Mouse (Mus musculus) heart, embryonic 11.5 days (tissue): ENCODE measurements around the gene Trak1. TPM values are rescaled to one million over a fixed set of nuclear protein-coding genes. Genes with fewer than 3 reads are reported as not detected.
A peak's percentile ranks its signal among the peaks of the same experiment; 100 is the strongest.
"Not testable (repeated sequence)": the region's sequence is repeated elsewhere in the genome, so short reads cannot be mapped to it uniquely, and the experiment has no call there.

Experiments used
- ATAC-seq: fragments of 200-750 bp; cut with Nextera tagmentation; replicated peaks from 2 replicates; pipeline ENCODE4 v1.8.0; 2017; ENCODE audit warnings: moderate library complexity; ENCODE audit not compliant: insufficient number of reproducible peaks, low FRiP score, low TSS enrichment
- H3K27ac ChIP-seq: fragments of 300-500 bp; sonication (generic); 2 replicates; pipeline ENCODE4 v1.5.1; 2014; ENCODE audit warnings: mild to moderate bottlenecking, low read depth, low read length
- H3K27me3 ChIP-seq: fragments of 300-500 bp; sonication (generic); 2 replicates; pipeline ENCODE4 v1.6.1; 2014; ENCODE audit warnings: mild to moderate bottlenecking, low read length, mixed read lengths; ENCODE audit not compliant: control insufficient read depth, insufficient read depth
- H3K36me3 ChIP-seq: fragments of 300-500 bp; sonication (generic); 2 replicates; pipeline ENCODE4 v1.6.1; 2014; ENCODE audit warnings: mild to moderate bottlenecking, low read length, moderate library complexity, mixed read lengths; ENCODE audit not compliant: control insufficient read depth, insufficient read depth
- H3K4me1 ChIP-seq: fragments of 300-500 bp; sonication (generic); 2 replicates; pipeline ENCODE4 v1.6.1; 2014; ENCODE audit warnings: low read length; ENCODE audit not compliant: control insufficient read depth, insufficient read depth
- H3K4me2 ChIP-seq: fragments of 300-500 bp; sonication (generic); 2 replicates; pipeline ENCODE4 v1.6.1; 2014; ENCODE audit warnings: mild to moderate bottlenecking, moderate library complexity
- H3K4me3 ChIP-seq: fragments of 300-500 bp; sonication (generic); 2 replicates; pipeline ENCODE4 v1.5.1; 2014; ENCODE audit warnings: low read depth, low read length
- H3K9ac ChIP-seq: fragments of 300-500 bp; sonication (generic); 2 replicates; pipeline ENCODE4 v1.6.1; 2014; ENCODE audit warnings: mild to moderate bottlenecking, low read depth, low read length, moderate library complexity
- H3K9me3 ChIP-seq: fragments of 300-500 bp; sonication (generic); replicated peaks from 2 replicates; pipeline ENCODE4 v1.6.1; 2016; ENCODE audit warnings: low read length; ENCODE audit not compliant: control insufficient read depth
- WGBS: fragments of 180-500 bp; shearing (Covaris S2); extraction: QIAGEN DNeasy Blood & Tissue Kit; methylation state at CpG from one replicate; pipeline ENCODE4 v1.1.7; 2014; ENCODE audit not compliant: insufficient replicate concordance; 5-methylcytosine and 5-hydroxymethylcytosine counted together
- polyA plus RNA-seq: library from polyadenylated mRNA; unstranded; fragments of >200 nt; fragmentation: Nextera tagmentation; extraction: Ambion mirVana; gene quantifications from 2 replicates; pipeline ENCODE4 v1.2.1, GENCODE M21; 2014

The Trak1 gene
- polyA plus RNA-seq, 1 experiment from 2014 or later, result 21.3 TPM

- Histone ChIP-seq H3K4me2 (no peak overlapping the region), H3K27me3 (no peaks in the 10 kb centered on the region), H3K4me3 (no peak overlapping the region), H3K4me1 (peaks cover 32% of the 10 kb centered on the region), H3K27ac (no peak overlapping the region), H3K36me3 (peaks cover 3% of the 10 kb centered on the region; the same call in 1 of the 2 replicates), H3K9ac (no peak overlapping the region), H3K9me3 (no peaks in the 10 kb centered on the region)
- ATAC-seq, result no peak
- WGBS, result 85% methylated on average over 10 of the region's 10 CpGs
These were observed 22.1 kb downstream of the Trak1 start for GRCm38 (mm10) chr9:121319323-121319966.

- no peak overlapping the region for H3K4me2 ChIP-seq
- no peak overlapping the region for H3K9ac ChIP-seq
- ATAC-seq, result no peak
- H3K4me1 ChIP-seq, result peaks cover 22% of the 10 kb centered on the region
- no peak overlapping the region for H3K4me3 ChIP-seq
- H3K27me3 ChIP-seq, result no peaks in the 10 kb centered on the region
- no peaks in the 10 kb centered on the region for H3K9me3 ChIP-seq
- no peak overlapping the region for H3K27ac ChIP-seq
- H3K36me3 ChIP-seq, result peaks cover 3% of the 10 kb centered on the region; the same call in 1 of the 2 replicates
- 70% methylated on average over 2 of the region's 2 CpGs for WGBS
These were observed 23.1 kb downstream of the Trak1 start for GRCm38 (mm10) chr9:121320433-121320832.

- no peak for ATAC-seq
- Histone ChIP-seq H3K4me2 (no peak overlapping the region), H3K27me3 (no peaks in the 10 kb centered on the region), H3K9me3 (no peaks in the 10 kb centered on the region), H3K4me1 (peaks cover 16% of the 10 kb centered on the region), H3K36me3 (peaks cover 3% of the 10 kb centered on the region; the same call in 1 of the 2 replicates), H3K9ac (no peak overlapping the region), H3K27ac (no peak overlapping the region), H3K4me3 (no peak overlapping the region)
- WGBS, result 77% methylated on average over 2 of the region's 2 CpGs
These were observed 23.8 kb downstream of the Trak1 start for GRCm38 (mm10) chr9:121321118-121321517.

DNA sequence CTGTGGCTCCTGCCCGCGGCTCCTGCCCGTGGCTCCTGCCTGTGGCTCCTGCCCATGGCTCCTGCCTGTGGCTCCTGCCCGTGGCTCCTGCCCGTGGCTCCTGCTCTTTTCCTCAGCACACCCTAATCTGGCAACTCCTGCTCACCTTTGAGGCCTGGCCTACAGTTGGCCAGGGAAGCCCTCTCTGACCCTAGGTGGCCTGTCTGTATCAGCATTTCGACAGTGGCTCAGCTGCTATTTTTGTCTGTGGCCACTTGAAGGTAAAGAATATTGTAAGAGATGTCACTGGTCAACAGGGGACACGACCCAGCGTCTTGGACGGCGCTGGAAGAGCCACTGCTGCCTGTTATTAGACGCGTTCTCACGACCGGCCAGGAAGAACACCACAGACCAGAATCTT is 24.7 kb downstream of the Trak1 start:
- no peak for ATAC-seq
- Histone ChIP-seq H3K4me1 (peaks cover 6% of the 10 kb centered on the region), H3K4me3 (no peak overlapping the region), H3K4me2 (no peak overlapping the region), H3K9me3 (no peaks in the 10 kb centered on the region), H3K27me3 (no peaks in the 10 kb centered on the region), H3K9ac (no peak overlapping the region), H3K27ac (0 out of 2 replicates have a peak overlapping the region, but pooled peaks have one; percentile 59), H3K36me3 (peaks cover 3% of the 10 kb centered on the region; the same call in 1 of the 2 replicates)
- 75% methylated on average over 14 of the region's 14 CpGs for WGBS

DNA sequence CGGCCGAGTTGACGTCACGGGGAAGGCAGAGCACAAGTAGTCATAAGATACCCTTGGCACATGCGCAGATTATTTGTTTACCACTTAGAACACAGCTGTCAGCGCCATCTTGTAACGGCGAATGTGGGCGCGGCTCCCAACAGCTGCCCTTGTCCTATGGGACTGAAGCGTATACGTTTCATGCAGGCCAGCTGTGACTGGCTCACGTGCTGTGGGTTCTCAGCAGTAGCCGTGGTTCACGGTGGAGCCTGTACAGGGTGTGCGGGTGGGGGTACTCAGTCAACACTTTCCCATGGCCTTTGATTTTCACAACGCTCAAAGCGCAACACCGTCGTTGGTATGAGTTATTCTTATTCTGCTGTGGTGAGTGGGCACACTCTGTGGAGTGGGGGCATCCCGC is 31.0 kb downstream of the Trak1 start:
- not testable (repeated sequence) for H3K9ac ChIP-seq

GRCm38 (mm10) chr9:121329181-121329580 is 31.9 kb downstream of the Trak1 start:
- H3K4me1 ChIP-seq, result peaks cover 41% of the 10 kb centered on the region
- H3K27me3 ChIP-seq, result no peaks in the 10 kb centered on the region
- H3K9me3 ChIP-seq, result no peaks in the 10 kb centered on the region
- H3K36me3 ChIP-seq, result no peaks in the 10 kb centered on the region
- H3K4me3 ChIP-seq, result no peak overlapping the region
- peak overlapping the region; percentile 34 for H3K4me2 ChIP-seq
- peak overlapping the region; percentile 69 for H3K9ac ChIP-seq
- H3K27ac ChIP-seq, result peak overlapping the region; percentile 98
- WGBS, result 25% methylated on average over 8 of the region's 8 CpGs
- ATAC-seq, result peak; percentile 66

More for the DNA sequence above, 31.0 kb downstream of the Trak1 start:
- not testable (repeated sequence) for H3K27me3 ChIP-seq, ATAC-seq, H3K4me2 ChIP-seq, H3K9me3 ChIP-seq, H3K4me3 ChIP-seq, H3K36me3 ChIP-seq
- peaks cover 37% of the 10 kb centered on the region for H3K4me1 ChIP-seq
- peak overlapping the region; percentile 98 for H3K27ac ChIP-seq
- 95% methylated on average over 16 of the region's 21 CpGs for WGBS

GRCm38 (mm10) chr9:121330065-121330464 is 32.8 kb downstream of the Trak1 start:
- H3K9ac ChIP-seq, result no peak overlapping the region
- H3K4me3 ChIP-seq, result no peak overlapping the region
- no peaks in the 10 kb centered on the region for H3K27me3 ChIP-seq
- H3K9me3 ChIP-seq, result no peaks in the 10 kb centered on the region
- H3K4me1 ChIP-seq, result peaks cover 48% of the 10 kb centered on the region
- ATAC-seq, result no peak
- peak overlapping the region; percentile 98 for H3K27ac ChIP-seq
- 85% methylated on average over 5 of the region's 5 CpGs for WGBS
- H3K4me2 ChIP-seq, result no peak overlapping the region
- H3K36me3 ChIP-seq, result no peaks in the 10 kb centered on the region

DNA sequence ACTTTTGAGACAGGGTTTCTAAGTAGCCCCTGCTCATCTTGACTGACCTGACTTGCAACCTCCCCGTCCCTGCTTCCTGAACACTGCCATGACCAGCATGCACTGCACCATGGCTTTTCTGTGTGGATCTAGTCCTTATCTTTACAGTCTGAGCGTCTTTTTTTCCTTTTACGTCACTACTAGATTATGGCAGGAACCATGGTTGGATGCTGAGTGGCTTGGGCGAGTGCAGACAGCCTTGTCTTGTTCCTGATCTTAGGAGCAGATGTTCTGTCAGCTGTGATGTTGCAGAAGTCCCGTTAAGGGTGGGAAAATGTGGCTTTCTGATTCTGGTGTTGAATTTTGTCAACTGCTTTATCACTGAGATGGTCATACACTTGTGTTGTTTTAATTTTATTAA is 34.1 kb downstream of the Trak1 start:
- Histone ChIP-seq H3K4me3 (no peak overlapping the region), H3K27ac (peak overlapping the region; percentile 89), H3K4me1 (peaks cover 59% of the 10 kb centered on the region), H3K4me2 (peak overlapping the region; percentile 36; the same call in 1 of the 2 replicates), H3K27me3 (no peaks in the 10 kb centered on the region), H3K9me3 (no peaks in the 10 kb centered on the region), H3K9ac (peak overlapping the region; percentile 28; the same call in 1 of the 2 replicates), H3K36me3 (no peaks in the 10 kb centered on the region)
- WGBS, result 9% methylated on average over 5 of the region's 5 CpGs
- 0 out of 2 replicates have a peak, but pooled peaks have one; percentile 19 for ATAC-seq
